Mouse (Mus musculus): Measurements from ENCODE around the gene Zc3h12c.

DNA sequence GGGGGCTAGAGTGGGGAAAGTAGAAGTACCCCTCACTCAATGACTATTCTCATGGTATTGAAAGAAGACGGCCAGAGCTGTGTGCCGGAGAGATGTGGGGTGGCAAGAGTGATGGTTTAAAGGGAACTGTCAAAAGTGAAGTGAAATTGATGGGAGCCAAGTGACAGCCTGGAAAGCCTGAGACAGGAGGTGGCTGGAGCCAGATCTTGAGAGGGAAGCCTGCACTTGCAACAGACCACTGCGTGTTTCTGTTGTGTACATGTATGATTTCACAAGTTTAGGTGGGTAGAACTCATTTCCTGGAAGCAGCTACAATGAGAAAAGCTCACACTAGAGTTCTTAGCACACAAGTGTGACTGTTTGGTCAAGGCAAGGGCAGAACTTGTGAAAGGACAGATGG lies 27.5 kb upstream of the Zc3h12c start:
- TF ChIP-seq CTCF (IDR thresholded peaks at IDR 0.05; ENCODE audit: control insufficient read depth, insufficient read depth, low read length) (no peak), POLR2A (IDR thresholded peaks at IDR 0.05; ENCODE audit: borderline replicate concordance, control insufficient read depth, low read depth, low read length) (no peak)
